ENCODE assay signal across 28 mouse cellular contexts in the genomic region with DNA sequence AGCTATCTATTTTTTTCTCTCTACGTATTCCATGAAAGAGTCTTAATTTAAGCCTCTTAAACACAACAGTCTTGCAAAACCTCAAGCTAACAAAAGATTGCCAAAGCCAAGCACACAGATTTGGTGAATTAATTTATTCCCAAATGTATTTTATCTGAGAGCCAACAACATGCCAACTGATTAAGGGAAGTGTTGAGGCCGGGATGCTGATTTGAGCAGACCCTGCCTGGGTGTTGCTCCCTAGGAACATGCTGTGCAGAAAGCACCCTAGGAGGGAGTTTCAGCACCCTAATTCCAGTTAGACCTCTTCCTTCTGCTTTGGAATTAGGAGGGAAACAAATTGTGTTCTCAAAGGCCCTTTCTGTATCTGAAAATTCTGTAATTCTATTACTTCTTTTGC.
"Had no signal": no experiment of that assay in that cellular context is flagged by ENCODE, and none has a peak within 500 bp of the region (broad histone marks: within the 10 kb centered on the region; RNA-seq: fewer than 3 reads in every experiment).

No protein-coding gene starts in this region.

- H3K4me2 ChIP-seq: heart, embryonic 11.5 days; heart, embryonic 13.5 days; heart, embryonic 15.5 days; hindbrain, embryonic 12.5 days; hindbrain, embryonic 14.5 days; intestine, embryonic 15.5 days; limb, embryonic 12.5 days; liver, embryonic 11.5 days; liver, embryonic 13.5 days; liver, embryonic 15.5 days had no signal

- DNase-seq: gastrocnemius, postnatal 14 days; gastrocnemius, postnatal 36 days; heart, adult 11 months; heart, adult 2 months; heart, postnatal 4 days; kidney, adult 18-20 months; kidney, adult 8-10 months; kidney, postnatal 10 days; kidney, postnatal 25 days; kidney, postnatal 4 days; liver; liver, embryonic 13.5 days; liver, postnatal 0 days had no signal

- H3K9ac ChIP-seq: heart, embryonic 13.5 days; heart, embryonic 15.5 days; hindbrain, embryonic 12.5 days; hindbrain, embryonic 14.5 days; intestine, embryonic 15.5 days; limb, embryonic 12.5 days; liver, embryonic 13.5 days; liver, embryonic 15.5 days; liver, postnatal 0 days had no signal

- H3K27ac ChIP-seq: heart, adult 2 months; heart, embryonic 13.5 days; heart, embryonic 15.5 days; hindbrain, embryonic 10.5 days; hindbrain, embryonic 12.5 days; hindbrain, embryonic 14.5 days; intestine, embryonic 15.5 days; layer of hippocampus, adult 2 months; limb, embryonic 10.5 days; limb, embryonic 12.5 days; liver, embryonic 13.5 days; liver, embryonic 15.5 days had no signal

- H3K4me3 ChIP-seq: heart, adult 2 months; heart, embryonic 13.5 days; heart, embryonic 15.5 days; hindbrain, embryonic 10.5 days; hindbrain, embryonic 12.5 days; intestine, embryonic 15.5 days; layer of hippocampus, adult 2 months; limb, embryonic 10.5 days; limb, embryonic 12.5 days; liver, embryonic 13.5 days; liver, embryonic 15.5 days had no signal

- H3K4me1 ChIP-seq: heart, embryonic 13.5 days; heart, embryonic 15.5 days; hindbrain, embryonic 10.5 days; hindbrain, embryonic 12.5 days; intestine, embryonic 15.5 days; limb, embryonic 10.5 days; limb, embryonic 12.5 days; liver, embryonic 13.5 days; liver, embryonic 15.5 days had no signal

- H3K27me3 ChIP-seq: heart, embryonic 13.5 days; heart, embryonic 15.5 days; hindbrain, embryonic 12.5 days; intestine, embryonic 15.5 days; limb, embryonic 12.5 days; liver, embryonic 13.5 days; liver, embryonic 15.5 days had no signal

- ATAC-seq: hindbrain, embryonic 16.5 days; inflammation-experienced regulatory T-cells, adult 6 months; intestine, embryonic 15.5 days; intestine, postnatal 0 days; liver, postnatal 0 days had no signal

- H3K9me3 ChIP-seq: heart, embryonic 13.5 days; heart, embryonic 15.5 days; hindbrain, embryonic 10.5 days; hindbrain, embryonic 12.5 days; intestine, embryonic 15.5 days; limb, embryonic 10.5 days; limb, embryonic 12.5 days; liver, embryonic 13.5 days; liver, embryonic 15.5 days had no signal

- H3K36me3 ChIP-seq: heart, embryonic 13.5 days; heart, embryonic 15.5 days; hindbrain, embryonic 10.5 days; hindbrain, embryonic 12.5 days; intestine, embryonic 15.5 days; limb, embryonic 10.5 days; limb, embryonic 12.5 days; liver, embryonic 13.5 days; liver, embryonic 15.5 days had no signal
